ENCODE assay signal across 27 mouse cellular contexts in genomic region chr2:72234085-72234484, GRCm38 (mm10). TPM values are rescaled to one million over a fixed set of nuclear protein-coding genes. Genes with fewer than 3 reads are reported as not detected.
DNase-seq lines count a peak whose midpoint lies in the region; ATAC-seq and TF ChIP-seq lines count a peak whose summit lies in the region.
"Had no signal": no experiment of that assay in that cellular context is flagged by ENCODE, and none has a peak within 500 bp of the region (broad histone marks: within the 10 kb centered on the region; RNA-seq: fewer than 3 reads in every experiment).

No protein-coding gene starts in this region.

- 58% methylated on average over 11 of the region's 11 CpGs for WGBS in embryonic facial prominence, embryonic 13.5 days
- 91% methylated on average over 11 of the region's 11 CpGs for WGBS in embryonic facial prominence, embryonic 10.5 days
- WGBS in limb, embryonic 13.5 days = 65% methylated on average over 11 of the region's 11 CpGs
- WGBS in limb, embryonic 10.5 days = 90% methylated on average over 11 of the region's 11 CpGs
- 51% methylated on average over 11 of the region's 11 CpGs for WGBS in embryonic facial prominence, embryonic 15.5 days

- TF ChIP-seq CTCF in layer of hippocampus, adult 2 months (conservative IDR thresholded peaks at IDR 0.05) = no peak

- no peaks in the 10 kb centered on the region for H3K27me3 ChIP-seq in embryonic facial prominence, embryonic 13.5 days
- 0 out of 2 replicates have a peak, but pooled peaks cover 5% of the 10 kb centered on the region for H3K27me3 ChIP-seq in embryonic facial prominence, embryonic 10.5 days (replicated peaks; ENCODE audit: low read depth, poor library complexity, severe bottlenecking)
- peaks cover 9% of the 10 kb centered on the region; the same call in 1 of the 2 replicates for H3K27me3 ChIP-seq in limb, embryonic 13.5 days
- H3K27me3 ChIP-seq in limb, embryonic 10.5 days (ENCODE audit: low read depth, poor library complexity, severe bottlenecking) = peaks cover 17% of the 10 kb centered on the region
- H3K27me3 ChIP-seq in embryonic facial prominence, embryonic 15.5 days = no peaks in the 10 kb centered on the region
- H3K27me3 ChIP-seq: CH12.LX; forebrain, embryonic 13.5 days; intestine, embryonic 15.5 days; Patski had no signal

- H3K36me3 ChIP-seq in embryonic facial prominence, embryonic 13.5 days = no peaks in the 10 kb centered on the region
- no peaks in the 10 kb centered on the region for H3K36me3 ChIP-seq in embryonic facial prominence, embryonic 10.5 days (replicated peaks)
- H3K36me3 ChIP-seq in limb, embryonic 13.5 days = no peaks in the 10 kb centered on the region
- no peaks in the 10 kb centered on the region for H3K36me3 ChIP-seq in limb, embryonic 10.5 days
- no peaks in the 10 kb centered on the region for H3K36me3 ChIP-seq in embryonic facial prominence, embryonic 15.5 days
- H3K36me3 ChIP-seq: forebrain, embryonic 10.5 days; G1E; hindbrain, embryonic 10.5 days; hindbrain, embryonic 13.5 days; intestine, embryonic 15.5 days had no signal

- H3K9ac ChIP-seq in embryonic facial prominence, embryonic 13.5 days = no peak overlapping the region
- no peak overlapping the region for H3K9ac ChIP-seq in limb, embryonic 13.5 days
- H3K9ac ChIP-seq in embryonic facial prominence, embryonic 15.5 days = no peak overlapping the region
- H3K9ac ChIP-seq: forebrain, embryonic 13.5 days; hindbrain, embryonic 13.5 days; intestine, embryonic 15.5 days had no signal

- no peak overlapping the region for H3K4me3 ChIP-seq in embryonic facial prominence, embryonic 13.5 days
- no peak overlapping the region for H3K4me3 ChIP-seq in embryonic facial prominence, embryonic 10.5 days
- no peak overlapping the region for H3K4me3 ChIP-seq in limb, embryonic 13.5 days
- H3K4me3 ChIP-seq in limb, embryonic 10.5 days = no peak overlapping the region
- H3K4me3 ChIP-seq in embryonic facial prominence, embryonic 15.5 days (replicated peaks) = no peak overlapping the region
- no peak overlapping the region for H3K4me3 ChIP-seq in layer of hippocampus, adult 2 months
- H3K4me3 ChIP-seq: forebrain, embryonic 10.5 days; forebrain, embryonic 13.5 days; hindbrain, embryonic 10.5 days; hindbrain, embryonic 13.5 days; intestine, embryonic 15.5 days had no signal

- no peaks in the 10 kb centered on the region for H3K9me3 ChIP-seq in embryonic facial prominence, embryonic 13.5 days
- H3K9me3 ChIP-seq in embryonic facial prominence, embryonic 10.5 days = no peaks in the 10 kb centered on the region
- H3K9me3 ChIP-seq in limb, embryonic 13.5 days = no peaks in the 10 kb centered on the region
- no peaks in the 10 kb centered on the region for H3K9me3 ChIP-seq in limb, embryonic 10.5 days (replicated peaks)
- no peaks in the 10 kb centered on the region for H3K9me3 ChIP-seq in embryonic facial prominence, embryonic 15.5 days (replicated peaks)
- H3K9me3 ChIP-seq: forebrain, embryonic 10.5 days; forebrain, embryonic 13.5 days; G1E; hindbrain, embryonic 10.5 days; hindbrain, embryonic 13.5 days; intestine, embryonic 15.5 days had no signal

- peak overlapping the region; percentile 87 for H3K27ac ChIP-seq in embryonic facial prominence, embryonic 13.5 days
- no peak overlapping the region for H3K27ac ChIP-seq in embryonic facial prominence, embryonic 10.5 days (replicated peaks)
- H3K27ac ChIP-seq in limb, embryonic 13.5 days = 0 out of 2 replicates have a peak overlapping the region, but pooled peaks have one; percentile 15
- no peak overlapping the region for H3K27ac ChIP-seq in limb, embryonic 10.5 days
- peak overlapping the region; percentile 88 for H3K27ac ChIP-seq in embryonic facial prominence, embryonic 15.5 days (replicated peaks)
- no peak overlapping the region for H3K27ac ChIP-seq in layer of hippocampus, adult 2 months
- H3K27ac ChIP-seq: forebrain, embryonic 10.5 days; forebrain, embryonic 13.5 days; hindbrain, embryonic 10.5 days; hindbrain, embryonic 13.5 days; intestine, embryonic 15.5 days had no signal

- DNase-seq in embryonic facial prominence, embryonic 10.5 days (ENCODE audit: low spot score) = no peak
- DNase-seq in limb, embryonic 10.5 days (ENCODE audit: low spot score) = no peak
- no peak for DNase-seq in layer of hippocampus, adult 2 months (ENCODE audit: low spot score in 2 of 2)
- DNase-seq: adrenal gland, postnatal 10 days; B cell, adult 2 months; cerebellum, adult 11-12 months; cerebellum, adult 8-10 months; cerebellum, postnatal 10 days; cerebellum, postnatal 36 days; embryo, embryonic 11 days; gastrocnemius, postnatal 36 days; heart, postnatal 36 days had no signal

- ATAC-seq in embryonic facial prominence, embryonic 13.5 days (ENCODE audit: insufficient number of reproducible peaks, insufficient read depth, low FRiP score, low TSS enrichment, low read depth) = no peak
- ATAC-seq in limb, embryonic 13.5 days (ENCODE audit: low FRiP score, low read depth) = no peak
- ATAC-seq in embryonic facial prominence, embryonic 15.5 days (ENCODE audit: insufficient number of reproducible peaks, low FRiP score, low TSS enrichment, low read depth) = no peak; the same call in 1 of the 2 replicates
- no peak for ATAC-seq in frontal cortex, adult (ENCODE audit: low TSS enrichment)
- ATAC-seq: forebrain, embryonic 13.5 days; forebrain, embryonic 16.5 days; hindbrain, embryonic 16.5 days; intestine, embryonic 15.5 days; Patski had no signal

- H3K4me2 ChIP-seq in embryonic facial prominence, embryonic 13.5 days = no peak overlapping the region
- H3K4me2 ChIP-seq in limb, embryonic 13.5 days (replicated peaks) = no peak overlapping the region
- no peak overlapping the region for H3K4me2 ChIP-seq in embryonic facial prominence, embryonic 15.5 days (replicated peaks)
- H3K4me2 ChIP-seq: forebrain, embryonic 13.5 days; heart, embryonic 11.5 days; hindbrain, embryonic 13.5 days; intestine, embryonic 15.5 days had no signal

- peaks cover 35% of the 10 kb centered on the region for H3K4me1 ChIP-seq in embryonic facial prominence, embryonic 13.5 days
- no peaks in the 10 kb centered on the region; the same call in 1 of the 2 replicates for H3K4me1 ChIP-seq in embryonic facial prominence, embryonic 10.5 days
- H3K4me1 ChIP-seq in limb, embryonic 13.5 days = peaks cover 39% of the 10 kb centered on the region
- peaks cover 29% of the 10 kb centered on the region for H3K4me1 ChIP-seq in limb, embryonic 10.5 days
- peaks cover 38% of the 10 kb centered on the region for H3K4me1 ChIP-seq in embryonic facial prominence, embryonic 15.5 days
- H3K4me1 ChIP-seq: intestine, embryonic 15.5 days had no signal

RNA-seq across cellular contexts. Expression of gene Map3k20, which starts 51.4 kb away (rescaled TPM):
- polyA plus RNA-seq in embryonic facial prominence, embryonic 13.5 days (2015; fragmentation: Nextera tagmentation; extraction: Ambion mirVana) = 17.6 and 19.7 TPM in 2 replicates
- polyA plus RNA-seq in embryonic facial prominence, embryonic 10.5 days (2016; fragmentation: Nextera tagmentation; extraction: Ambion mirVana) = 7.3 and 8.7 TPM in 2 replicates
- polyA plus RNA-seq in limb, embryonic 13.5 days (2015; fragmentation: Nextera tagmentation; extraction: Ambion mirVana) = 11.8 and 15.5 TPM in 2 replicates
- polyA plus RNA-seq in limb, embryonic 10.5 days (2016; fragmentation: Nextera tagmentation; extraction: Ambion mirVana) = 9.9 and 10.4 TPM in 2 replicates
- polyA plus RNA-seq in embryonic facial prominence, embryonic 15.5 days (2015; fragmentation: Nextera tagmentation; extraction: Ambion mirVana) = 21.0 and 23.9 TPM in 2 replicates
- total RNA-seq in layer of hippocampus, adult 2 months (2021) = 10 to 100 TPM in 1 of 2 experiments, 1 to 10 TPM in 1; 9.0 to 13.9 TPM

Comparison
In these comparisons a context has a peak if more than half of its experiments do, and no peak if none do; other contexts are left out.
1. H3K27ac ChIP-seq: peak in embryonic facial prominence, embryonic 13.5 days (single experiment), limb, embryonic 13.5 days (single experiment) and embryonic facial prominence, embryonic 15.5 days (single experiment); none in embryonic facial prominence, embryonic 10.5 days (single experiment), limb, embryonic 10.5 days (single experiment) and layer of hippocampus, adult 2 months (single experiment).